Mouse (Mus musculus): Measurements from ENCODE around the gene Ddx6.

The Ddx6 gene

GRCm38 (mm10) chr9:44686638-44687037 lies 81.9 kb downstream of the Ddx6 start:
- in situ Hi-C loops (cut with MboI, MseI), result loop anchor here (5.0 kb wide), 1 partner anchor 36 kb away; no protein-coding TSS in a partner anchor

GRCm38 (mm10) chr9:44688013-44688412 lies 83.3 kb downstream of the Ddx6 start:
- in situ Hi-C loops (cut with MboI, MseI), result loop anchor here (5.0 kb wide), 1 partner anchor 34 kb away; no protein-coding TSS in a partner anchor
